Mouse (Mus musculus) common myeloid progenitor, adult 5-6 weeks (primary cell): ENCODE results near the gene Aldh9a1. TPM values are rescaled to one million over a fixed set of nuclear protein-coding genes. Genes with fewer than 3 reads are reported as not detected.

ENCODE experiments used
- total RNA-seq: library from RNA; stranded (forward); fragments of 200-1000, 187-1606 nt; gene quantifications from 2 replicates; pipeline ENCODE4 v1.2.3, GENCODE M21; 2017

The Aldh9a1 gene
- total RNA-seq, 1 experiment from 2014 or later, result 48.7 TPM

Other genes starting within 250 kb of the Aldh9a1 start
- gene Uck2, start 64.7 kb upstream of the Aldh9a1 start, total RNA-seq, result 198 and 245 TPM in 2 replicates
- 194 and 220 TPM in 2 replicates for gene Tmco1, start 41.6 kb upstream of the Aldh9a1 start, total RNA-seq
- gene Mgst3, start 43.9 kb downstream of the Aldh9a1 start, total RNA-seq, result 10.4 and 10.7 TPM in 2 replicates
- gene Lrrc52, start 116.8 kb downstream of the Aldh9a1 start, total RNA-seq, result not detected in 2 replicates
- gene Rxrg, start 248.4 kb downstream of the Aldh9a1 start, total RNA-seq, result 0.24 TPM in 1 of 2 replicates, not detected in the other